Mouse (Mus musculus) neural tube, embryonic 11.5 days (tissue): ENCODE results near the gene Fam20a. TPM values are rescaled to one million over a fixed set of nuclear protein-coding genes. Genes with fewer than 3 reads are reported as not detected.

Source experiments
- ATAC-seq: fragments of 200-750 bp; cut with Nextera tagmentation; 2 replicates; pipeline ENCODE4 v1.8.0; 2017; ENCODE audit warnings: moderate number of reproducible peaks, mild to moderate bottlenecking, moderate TSS enrichment, moderate library complexity; ENCODE audit not compliant: insufficient read depth, low FRiP score, low TSS enrichment
- DNase-seq: peaks from one replicate; pipeline ENCODE4 v3.0.0-alpha.2; 2015; ENCODE audit warnings: low spot score
- H3K27ac ChIP-seq: fragments of 300-500 bp; sonication (generic); 2 replicates; pipeline ENCODE4 v1.5.1; 2014; ENCODE audit warnings: low read depth, mild to moderate bottlenecking, low read length
- H3K27me3 ChIP-seq: fragments of 300-500 bp; sonication (generic); 2 replicates; pipeline ENCODE4 v1.6.1; 2014; ENCODE audit warnings: mild to moderate bottlenecking, low read length, mixed read lengths; ENCODE audit not compliant: control insufficient read depth, insufficient read depth
- H3K36me3 ChIP-seq: fragments of 300-500 bp; sonication (generic); 2 replicates; pipeline ENCODE4 v1.6.1; 2014; ENCODE audit warnings: mild to moderate bottlenecking, low read length, moderate library complexity, mixed read lengths; ENCODE audit not compliant: control insufficient read depth, insufficient read depth
- H3K4me1 ChIP-seq: fragments of 300-500 bp; sonication (generic); 2 replicates; pipeline ENCODE4 v1.6.1; 2014; ENCODE audit warnings: low read length, mixed read lengths; ENCODE audit not compliant: control insufficient read depth, insufficient read depth
- H3K4me2 ChIP-seq: fragments of 300-500 bp; sonication (generic); 2 replicates; pipeline ENCODE4 v1.6.1; 2014; ENCODE audit warnings: low read depth, mild to moderate bottlenecking, moderate library complexity
- H3K4me3 ChIP-seq: fragments of 300-500 bp; sonication (generic); 2 replicates; pipeline ENCODE4 v1.5.1; 2014; ENCODE audit warnings: low read depth, low read length
- H3K9ac ChIP-seq: fragments of 300-500 bp; sonication (generic); 2 replicates; pipeline ENCODE4 v1.6.1; 2014; ENCODE audit warnings: mild to moderate bottlenecking, low read length
- H3K9me3 ChIP-seq: fragments of 300-500 bp; sonication (generic); 2 replicates; pipeline ENCODE4 v1.6.1; 2016; ENCODE audit warnings: low read length; ENCODE audit not compliant: control insufficient read depth
- WGBS: fragments of 180-500 bp; shearing (Covaris S2); extraction: QIAGEN DNeasy Blood & Tissue Kit; methylation state at CpG from one replicate; pipeline ENCODE4 v1.1.7; 2014; 5-methylcytosine and 5-hydroxymethylcytosine counted together
- polyA plus RNA-seq: library from polyadenylated mRNA; unstranded; fragments of >200 nt; fragmentation: Nextera tagmentation; extraction: Ambion mirVana; gene quantifications from 2 replicates; pipeline ENCODE4 v1.2.1, GENCODE M21; 2014

Fam20a gene
- polyA plus RNA-seq, 1 experiment from 2014 or later: 0.92 TPM

DNA sequence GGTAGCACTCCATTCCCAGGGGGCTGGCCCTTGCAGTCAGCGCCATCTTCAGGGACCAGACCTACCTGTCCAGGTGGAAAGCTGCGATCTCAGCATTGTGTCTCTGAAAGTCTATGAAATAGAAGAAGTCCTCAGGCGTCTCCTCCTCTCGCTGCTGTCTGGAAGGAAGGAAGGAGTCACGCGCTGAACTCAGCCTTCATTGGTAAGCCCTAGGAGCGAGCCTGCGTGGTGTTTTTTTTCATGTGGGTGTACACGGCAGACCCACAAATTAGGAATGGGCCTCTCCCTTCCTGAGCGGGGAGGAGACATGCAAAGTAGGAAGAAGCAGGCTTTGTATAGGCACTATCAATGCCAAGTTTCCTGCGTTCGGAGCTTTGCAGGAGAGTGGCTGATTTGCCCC is 43.8 kb downstream of the Fam20a start:
- H3K9me3 ChIP-seq: no peaks in the 10 kb centered on the region
- H3K4me2 ChIP-seq: no peak overlapping the region
- no peak overlapping the region for H3K27ac ChIP-seq
- no peak overlapping the region for H3K9ac ChIP-seq
- H3K4me1 ChIP-seq: no peaks in the 10 kb centered on the region
- H3K4me3 ChIP-seq: no peak overlapping the region
- ATAC-seq (no peak), DNase-seq (no peak)
- 85% methylated on average over 12 of the region's 12 CpGs for WGBS
- H3K27me3 ChIP-seq: no peaks in the 10 kb centered on the region
- no peaks in the 10 kb centered on the region for H3K36me3 ChIP-seq

DNA sequence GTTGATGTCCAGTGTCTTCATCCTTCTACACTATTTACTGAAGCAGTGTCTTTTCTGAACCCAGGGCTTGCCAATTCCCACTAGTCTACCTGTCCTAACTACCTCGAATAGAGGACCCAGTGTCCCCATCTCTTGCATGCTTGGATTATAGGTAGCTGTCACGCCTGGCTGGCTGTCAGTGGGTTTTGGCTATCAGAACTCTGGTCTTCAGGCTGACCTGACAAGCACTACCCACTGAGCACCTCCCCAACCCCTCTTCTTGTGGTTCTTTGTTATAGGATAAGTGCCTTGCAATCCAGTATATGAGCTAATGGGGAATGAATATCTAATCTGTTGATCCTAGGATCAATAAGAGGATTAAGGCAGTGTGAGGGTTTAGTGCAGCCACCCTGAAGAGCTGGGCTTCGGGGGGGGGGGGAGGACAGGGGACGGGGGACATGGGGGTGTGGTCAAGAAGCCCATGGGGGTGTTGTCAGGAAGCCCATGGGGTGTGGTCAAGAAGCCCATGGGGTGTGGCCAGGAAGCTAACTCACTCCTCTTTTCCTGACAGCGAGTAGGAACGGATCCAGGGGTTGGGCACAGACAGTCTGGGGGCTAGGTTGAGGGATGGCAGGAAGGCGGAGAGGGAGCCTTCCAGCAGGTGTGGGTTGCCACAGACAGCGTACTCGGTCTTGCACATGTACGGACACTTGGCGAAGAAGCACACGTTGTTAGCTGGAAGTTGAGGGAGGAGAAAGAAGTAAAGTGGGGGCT is 45.3 kb downstream of the Fam20a start:
- Histone ChIP-seq H3K9me3 (no peaks in the 10 kb centered on the region), H3K9ac (no peak overlapping the region), H3K4me3 (no peak overlapping the region), H3K27ac (no peak overlapping the region), H3K4me1 (no peaks in the 10 kb centered on the region), H3K36me3 (no peaks in the 10 kb centered on the region), H3K27me3 (no peaks in the 10 kb centered on the region), H3K4me2 (no peak overlapping the region)
- 82% methylated on average over 11 of the region's 12 CpGs for WGBS
- ATAC-seq: no peak
- no peak for DNase-seq

DNA sequence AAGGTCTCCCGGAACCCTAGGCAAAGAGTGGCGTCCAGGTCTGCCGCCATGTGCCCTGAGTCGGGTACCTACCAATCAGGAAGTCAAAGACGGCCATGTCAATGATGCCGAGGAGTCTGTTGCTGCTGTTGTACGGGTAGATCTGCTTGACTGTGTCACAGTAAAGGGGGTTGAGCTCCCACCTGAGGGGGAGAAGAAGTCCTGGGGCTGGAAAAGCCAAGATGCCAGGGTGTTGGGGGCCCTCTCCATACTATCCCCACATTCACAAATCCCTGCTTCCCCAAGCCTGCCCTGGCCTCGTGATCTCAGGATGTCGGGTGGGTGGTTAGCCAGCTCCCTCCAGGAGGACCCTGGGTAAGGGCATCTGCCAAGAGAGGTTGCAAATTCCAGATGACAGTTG is 46.3 kb downstream of the Fam20a start:
- H3K4me3 ChIP-seq: no peak overlapping the region
- no peak for DNase-seq
- no peaks in the 10 kb centered on the region for H3K27me3 ChIP-seq
- no peak overlapping the region for H3K27ac ChIP-seq
- no peak overlapping the region for H3K9ac ChIP-seq
- WGBS: 88% methylated on average over 9 of the region's 9 CpGs
- ATAC-seq: no peak
- no peaks in the 10 kb centered on the region for H3K9me3 ChIP-seq
- H3K36me3 ChIP-seq: no peaks in the 10 kb centered on the region
- no peaks in the 10 kb centered on the region for H3K4me1 ChIP-seq
- no peak overlapping the region for H3K4me2 ChIP-seq

DNA sequence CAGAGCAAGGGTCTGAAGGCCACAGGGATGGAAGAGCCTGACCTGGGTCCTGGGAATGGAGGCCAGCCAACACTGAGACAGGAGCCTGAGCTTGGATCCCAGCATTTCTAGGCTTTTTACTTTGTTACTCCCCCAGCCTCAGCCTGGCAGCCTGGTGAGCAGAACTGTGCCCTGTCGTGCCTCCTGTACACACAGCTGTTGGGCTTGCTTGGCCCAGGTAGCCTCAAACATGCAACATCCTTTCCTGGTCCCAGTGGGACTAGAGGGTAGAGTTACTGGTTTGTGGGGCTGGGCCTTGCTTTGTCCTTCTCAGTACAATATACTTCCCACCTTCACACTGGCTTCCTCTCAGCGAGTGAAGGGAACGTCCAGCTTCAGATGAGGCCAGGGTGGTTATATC is 46.9 kb downstream of the Fam20a start:
- 94% methylated on average over 3 of the region's 3 CpGs for WGBS
- H3K36me3 ChIP-seq: no peaks in the 10 kb centered on the region
- H3K9me3 ChIP-seq: no peaks in the 10 kb centered on the region
- no peak for DNase-seq
- H3K9ac ChIP-seq: no peak overlapping the region
- no peak overlapping the region for H3K4me3 ChIP-seq
- H3K27me3 ChIP-seq: no peaks in the 10 kb centered on the region
- no peak for ATAC-seq
- H3K27ac ChIP-seq: no peak overlapping the region
- no peak overlapping the region for H3K4me2 ChIP-seq
- H3K4me1 ChIP-seq: no peaks in the 10 kb centered on the region

DNA sequence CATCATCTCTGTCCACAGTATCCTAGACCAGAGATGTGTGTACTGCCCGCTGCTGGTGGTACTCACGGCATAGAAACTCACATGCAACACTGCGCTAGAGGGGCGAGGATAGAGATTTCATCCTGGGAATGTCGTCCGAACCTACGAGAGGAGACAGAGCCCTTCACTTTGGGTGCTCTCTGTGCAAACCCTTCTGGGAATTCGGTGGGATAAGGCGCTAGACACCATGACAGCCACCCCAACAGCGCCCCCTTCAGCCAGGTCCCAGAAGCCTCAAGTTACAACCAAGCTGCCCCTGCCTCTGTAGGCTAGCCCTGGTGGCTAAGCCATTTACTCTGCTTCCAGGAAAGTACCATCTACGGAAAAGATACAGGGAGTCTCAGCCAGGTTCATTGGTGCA is 47.5 kb downstream of the Fam20a start:
- no peak overlapping the region for H3K9ac ChIP-seq

DNA sequence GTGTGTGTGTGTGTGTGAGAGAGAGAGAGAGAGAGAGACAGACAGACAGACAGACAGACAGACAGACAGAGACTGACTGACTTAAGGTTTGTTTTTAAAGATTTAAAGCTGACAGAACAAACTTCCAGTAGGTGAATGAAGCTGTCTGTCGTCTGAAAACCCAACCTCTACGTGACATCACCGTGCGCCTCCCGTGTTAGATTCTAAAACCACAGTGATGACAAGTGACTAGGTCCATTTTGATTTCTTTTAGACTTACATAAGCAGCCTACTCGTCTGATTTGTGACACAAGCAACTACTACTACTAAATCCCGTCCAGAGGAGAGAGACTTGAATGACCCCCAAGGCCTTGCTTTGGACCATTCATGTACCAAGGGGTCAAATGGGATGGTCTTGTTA is 48.3 kb downstream of the Fam20a start:
- Histone ChIP-seq H3K27ac (no peak overlapping the region), H3K36me3 (no peaks in the 10 kb centered on the region), H3K4me2 (no peak overlapping the region), H3K27me3 (no peaks in the 10 kb centered on the region), H3K9me3 (no peaks in the 10 kb centered on the region), H3K9ac (no peak overlapping the region), H3K4me3 (no peak overlapping the region), H3K4me1 (no peaks in the 10 kb centered on the region)
- WGBS: 88% methylated on average over 7 of the region's 7 CpGs
- DNase-seq (no peak), ATAC-seq (no peak)

More for the DNA sequence above, 47.5 kb downstream of the Fam20a start:
- 80% methylated on average over 11 of the region's 11 CpGs for WGBS
- H3K4me1 ChIP-seq: no peaks in the 10 kb centered on the region
- no peak overlapping the region for H3K27ac ChIP-seq
- no peaks in the 10 kb centered on the region for H3K27me3 ChIP-seq
- no peak overlapping the region for H3K4me2 ChIP-seq
- H3K9me3 ChIP-seq: no peaks in the 10 kb centered on the region
- ATAC-seq (no peak), DNase-seq (no peak)
- H3K36me3 ChIP-seq: no peaks in the 10 kb centered on the region
- no peak overlapping the region for H3K4me3 ChIP-seq

DNA sequence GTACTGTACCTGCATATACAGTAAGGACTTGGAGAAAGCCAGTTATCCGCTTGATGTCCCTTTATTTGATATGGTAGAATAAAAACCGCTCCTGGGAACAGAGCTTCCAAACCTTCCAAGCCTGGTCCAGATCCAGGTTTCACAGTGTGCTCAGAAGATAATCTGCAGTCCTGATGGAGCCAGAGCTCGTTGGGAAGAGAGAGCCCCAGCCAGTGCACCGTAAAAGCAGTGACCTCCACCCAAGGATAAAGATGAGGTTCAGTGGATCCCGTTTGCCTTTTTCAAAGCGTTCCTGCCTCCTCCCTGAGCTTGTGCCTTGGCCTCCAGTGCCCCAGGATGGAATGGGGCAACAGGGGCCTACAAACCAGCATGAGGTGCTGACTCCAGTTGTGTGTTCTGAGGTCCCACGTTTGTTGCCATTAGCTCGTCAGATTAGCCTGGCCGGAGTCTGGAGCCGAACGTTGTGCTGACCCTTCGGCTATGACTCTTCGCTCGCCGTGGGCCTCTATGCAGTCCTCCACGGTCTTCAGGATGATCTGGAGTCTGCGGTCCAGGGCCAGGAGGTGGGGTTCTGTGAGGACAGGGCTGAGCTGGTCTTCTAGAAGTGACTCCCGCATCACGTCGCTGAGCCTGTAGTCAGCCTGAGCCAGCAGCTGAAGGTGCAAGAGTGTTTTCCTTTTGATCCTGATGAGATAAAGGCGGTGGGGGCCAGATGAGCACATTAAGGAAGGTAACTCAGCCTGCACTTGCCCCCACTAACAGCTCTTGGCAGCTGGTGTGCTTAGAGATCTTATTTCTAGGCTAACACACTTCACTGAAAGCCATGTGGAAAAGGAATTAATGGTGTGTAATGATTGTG is 49.0 kb downstream of the Fam20a start:
- Histone ChIP-seq H3K36me3 (no peaks in the 10 kb centered on the region), H3K4me3 (no peak overlapping the region), H3K27ac (no peak overlapping the region), H3K4me1 (no peaks in the 10 kb centered on the region), H3K9me3 (no peaks in the 10 kb centered on the region), H3K27me3 (no peaks in the 10 kb centered on the region), H3K4me2 (no peak overlapping the region), H3K9ac (no peak overlapping the region)
- 79% methylated on average over 21 of the region's 21 CpGs for WGBS
- ATAC-seq (no peak), DNase-seq (no peak)

DNA sequence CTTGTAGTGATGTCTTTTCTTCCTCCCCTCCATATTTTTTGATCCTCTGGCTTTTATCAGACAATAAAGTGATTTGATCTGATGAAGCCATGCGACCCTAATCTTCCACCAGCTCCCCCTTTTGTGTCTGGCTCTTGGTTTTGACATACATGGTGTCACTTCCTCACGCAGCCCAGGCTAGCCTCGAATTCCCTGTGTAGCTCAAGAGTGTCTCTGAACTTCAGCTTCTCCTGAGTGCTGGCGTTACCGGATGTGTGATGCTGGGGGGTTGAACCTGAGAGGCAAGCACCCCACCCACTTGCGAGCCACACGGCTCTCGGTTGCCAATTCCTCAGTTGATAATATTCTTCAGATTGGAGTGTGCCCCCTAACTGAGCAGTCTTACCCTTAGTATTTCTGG is 49.7 kb downstream of the Fam20a start:
- no peaks in the 10 kb centered on the region for H3K27me3 ChIP-seq
- no peak overlapping the region for H3K4me3 ChIP-seq
- DNase-seq (no peak), ATAC-seq (no peak)
- no peak overlapping the region for H3K27ac ChIP-seq
- no peak overlapping the region for H3K9ac ChIP-seq
- H3K9me3 ChIP-seq: no peaks in the 10 kb centered on the region
- no peaks in the 10 kb centered on the region for H3K4me1 ChIP-seq
- 91% methylated on average over 8 of the region's 8 CpGs for WGBS
- peaks cover 3% of the 10 kb centered on the region for H3K36me3 ChIP-seq
- no peak overlapping the region for H3K4me2 ChIP-seq

DNA sequence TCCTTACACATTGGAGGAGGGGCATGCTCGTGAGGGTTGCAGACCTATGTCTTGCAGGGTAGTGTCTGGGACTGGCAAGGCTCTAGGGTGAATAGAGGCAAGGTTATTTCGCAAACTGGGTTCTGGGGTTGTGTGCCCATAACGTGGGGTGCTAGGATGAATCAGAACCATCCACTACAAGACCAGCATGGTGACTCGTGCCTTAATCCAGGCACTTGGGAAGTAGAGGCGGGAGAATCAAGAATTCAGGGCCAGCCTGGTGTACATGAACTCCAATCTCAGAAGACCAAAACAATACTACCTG is 50.1 kb downstream of the Fam20a start:
- 86% methylated on average over 5 of the region's 5 CpGs for WGBS
- H3K9ac ChIP-seq: no peak overlapping the region
- H3K4me1 ChIP-seq: no peaks in the 10 kb centered on the region
- no peaks in the 10 kb centered on the region for H3K27me3 ChIP-seq
- peaks cover 6% of the 10 kb centered on the region for H3K36me3 ChIP-seq
- H3K27ac ChIP-seq: no peak overlapping the region
- no peaks in the 10 kb centered on the region for H3K9me3 ChIP-seq
- ATAC-seq (no peak), DNase-seq (no peak)
- no peak overlapping the region for H3K4me2 ChIP-seq
- no peak overlapping the region for H3K4me3 ChIP-seq
